Mouse (Mus musculus) spleen, adult 2 months (tissue): ENCODE data around the gene Jph3.

Experiments used
- CTCF ChIP-seq: fragments of 200-500 bp; IDR thresholded peaks from 2 replicates; pipeline ENCODE4 v1.5.1; 2011; ENCODE audit warnings: mild to moderate bottlenecking, inconsistent platforms; ENCODE audit not compliant: insufficient read depth, insufficient read length, insufficient replicate concordance; ENCODE audit errors: extremely low read depth
- POLR2A ChIP-seq: fragments of 200-500 bp; IDR thresholded peaks from 2 replicates; pipeline ENCODE4 v1.6.1; 2011; ENCODE audit warnings: low read depth, low read length, inconsistent platforms

DNA sequence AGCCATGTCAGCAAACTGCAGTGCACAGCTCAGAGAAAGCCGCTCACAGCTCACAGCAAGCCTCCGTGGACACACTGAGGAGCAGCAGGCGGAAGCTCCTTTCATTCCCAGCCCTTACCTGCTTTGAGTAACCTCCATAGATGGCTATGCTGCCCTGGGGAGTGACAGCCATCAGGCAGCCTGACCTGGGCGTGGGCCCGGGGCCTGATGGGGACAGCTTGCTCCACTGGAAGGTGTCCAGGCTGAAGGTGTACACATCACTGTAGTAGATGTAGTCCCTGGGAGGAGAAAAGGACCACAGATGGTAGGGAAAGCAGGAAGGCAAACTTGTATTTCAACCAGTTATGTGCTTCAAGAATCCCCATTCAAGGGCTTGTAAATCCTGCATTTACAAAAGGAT lies 75.4 kb downstream of the Jph3 start:
- TF ChIP-seq POLR2A (no peak), CTCF (no peak)
